Mouse (Mus musculus) myocyte (in vitro differentiated cells): ENCODE results near the gene Gltp.

Experiments
- CEBPB ChIP-seq: IDR thresholded peaks from 2 replicates; pipeline ENCODE4 v1.6.1; 2011; ENCODE audit warnings: mild to moderate bottlenecking, moderate library complexity; ENCODE audit not compliant: poor library complexity, insufficient read depth, severe bottlenecking
- E2F4 ChIP-seq: IDR thresholded peaks from one replicate; pipeline ENCODE4 v1.6.1; 2011; ENCODE audit warnings: mild to moderate bottlenecking, control low read depth, moderate library complexity; ENCODE audit not compliant: insufficient read depth
- MAX ChIP-seq: IDR thresholded peaks from one replicate; pipeline ENCODE4 v1.6.1; 2011; ENCODE audit warnings: low read depth, mild to moderate bottlenecking, control low read depth
- MYOD1 ChIP-seq, 3 experiments: IDR thresholded peaks; one replicate each; pipeline ENCODE4 v1.6.1; 2011; ENCODE audit warnings: control low read depth in 2 of 3, low read depth in 2 of 3, mild to moderate bottlenecking in 2 of 3, moderate library complexity in 1 of 3; ENCODE audit not compliant: insufficient read length in 2 of 3, control insufficient read depth in 1 of 3
- MYOG ChIP-seq, 3 experiments: IDR thresholded peaks; one replicate each; pipeline ENCODE4 v1.6.1; 2011; ENCODE audit warnings: control low read depth in 2 of 3, low read depth in 2 of 3, mild to moderate bottlenecking in 2 of 3; ENCODE audit not compliant: insufficient read length in 2 of 3, control insufficient read depth in 1 of 3, insufficient read depth in 1 of 3
- POLR2A ChIP-seq: IDR thresholded peaks from one replicate; pipeline ENCODE4 v1.6.1; 2011; ENCODE audit warnings: low read depth, mild to moderate bottlenecking, control low read depth, moderate library complexity; ENCODE audit not compliant: insufficient read length
- SRF ChIP-seq: IDR thresholded peaks from one replicate; pipeline ENCODE4 v1.6.1; 2011; ENCODE audit warnings: low read depth; ENCODE audit not compliant: control insufficient read depth, insufficient read length
- TCF12 ChIP-seq: IDR thresholded peaks from one replicate; pipeline ENCODE4 v1.6.1; 2011; ENCODE audit warnings: mild to moderate bottlenecking, control low read depth; ENCODE audit not compliant: poor library complexity, insufficient read depth, severe bottlenecking
- TCF3 ChIP-seq: IDR thresholded peaks from one replicate; pipeline ENCODE4 v1.6.1; 2011; ENCODE audit warnings: low read depth, control low read depth; ENCODE audit not compliant: insufficient read length
- USF1 ChIP-seq: IDR thresholded peaks from one replicate; pipeline ENCODE4 v1.6.1; 2011; ENCODE audit warnings: low read depth, mild to moderate bottlenecking, control low read depth, moderate library complexity

DNA sequence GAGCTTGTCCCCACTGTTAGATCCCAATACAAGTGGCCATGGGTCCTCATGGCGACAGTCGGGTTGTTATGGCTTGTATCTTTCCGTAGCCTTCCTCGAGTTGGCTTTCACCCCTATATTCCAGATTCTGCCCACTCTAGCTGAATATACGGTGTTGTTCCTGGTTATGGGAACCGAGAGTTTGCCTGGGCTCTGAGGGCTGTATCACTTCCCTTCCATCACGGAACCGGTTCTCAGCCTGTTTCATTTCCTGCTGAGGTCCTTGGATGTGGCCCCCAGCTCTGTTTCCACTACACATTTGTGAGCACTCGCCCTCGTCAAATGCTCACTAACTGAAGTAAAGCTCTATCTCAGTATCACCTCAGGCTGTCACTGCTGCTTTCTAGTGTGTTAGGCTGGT lies 31.2 kb upstream of the Gltp start:
- TF ChIP-seq POLR2A (no peak), TCF12 (no peak), E2F4 (no peak), CEBPB (no peak), SRF (no peak), MAX (no peak), MYOD1 (IDR thresholded peaks at IDR 0.05; ENCODE audit: control insufficient read depth in 1 of 3, insufficient read length in 2 of 3, low read depth in 2 of 3) (no peak), MYOG (IDR thresholded peaks at IDR 0.05; ENCODE audit: control insufficient read depth in 1 of 3, insufficient read depth in 1 of 3, insufficient read length in 2 of 3, low read depth in 2 of 3) (no peak), USF1 (no peak), TCF3 (no peak)
